Mouse (Mus musculus): ENCODE results near the gene L3mbtl3.

The L3mbtl3 gene

DNA sequence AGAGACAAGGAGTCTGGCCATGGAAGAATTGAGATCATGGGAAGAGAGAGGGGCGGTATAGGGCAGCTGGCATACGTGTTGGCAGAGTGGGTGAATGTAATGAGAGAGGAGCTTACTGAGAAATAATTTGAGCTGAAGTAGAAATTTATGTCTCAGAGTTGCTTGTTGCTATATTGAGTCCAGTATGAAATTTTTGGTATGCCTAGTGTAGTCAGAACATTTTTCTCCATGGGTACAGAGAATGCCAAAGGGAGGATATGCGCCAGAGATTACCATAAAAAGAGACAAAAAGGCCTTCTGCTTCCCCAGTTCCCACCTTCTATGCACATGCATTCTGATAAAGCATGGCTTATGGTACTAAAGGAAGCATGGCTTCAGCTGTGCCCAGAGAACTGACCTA, 132.6 kb downstream of the L3mbtl3 start:
- no peak for DNase-seq (ENCODE audit: extremely low read depth, low read depth)

DNA sequence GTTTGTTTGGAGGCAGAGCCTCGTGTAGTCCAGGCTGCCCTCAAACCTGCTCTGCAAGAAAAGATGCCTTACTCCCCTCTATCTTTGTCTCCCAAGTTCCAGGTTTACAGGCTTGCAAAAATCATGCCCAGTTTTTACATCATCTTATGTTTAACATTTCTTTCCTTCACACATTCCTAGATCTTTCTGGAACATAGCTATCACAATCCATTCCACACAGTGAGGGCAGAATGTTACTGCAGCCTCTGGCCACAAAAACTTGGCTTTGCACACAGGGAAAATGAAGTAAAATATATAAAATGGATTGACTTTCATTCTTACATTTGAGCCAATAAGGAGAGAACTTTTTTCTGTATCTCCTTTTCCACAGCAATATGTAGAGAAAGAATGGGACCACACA, 136.7 kb downstream of the L3mbtl3 start:
- no peak for DNase-seq (ENCODE audit: extremely low read depth, low read depth)

GRCm38 (mm10) chr10:26238559-26238958, 137.2 kb downstream of the L3mbtl3 start:
- DNase-seq (ENCODE audit: extremely low read depth, low read depth) = no peak

DNA sequence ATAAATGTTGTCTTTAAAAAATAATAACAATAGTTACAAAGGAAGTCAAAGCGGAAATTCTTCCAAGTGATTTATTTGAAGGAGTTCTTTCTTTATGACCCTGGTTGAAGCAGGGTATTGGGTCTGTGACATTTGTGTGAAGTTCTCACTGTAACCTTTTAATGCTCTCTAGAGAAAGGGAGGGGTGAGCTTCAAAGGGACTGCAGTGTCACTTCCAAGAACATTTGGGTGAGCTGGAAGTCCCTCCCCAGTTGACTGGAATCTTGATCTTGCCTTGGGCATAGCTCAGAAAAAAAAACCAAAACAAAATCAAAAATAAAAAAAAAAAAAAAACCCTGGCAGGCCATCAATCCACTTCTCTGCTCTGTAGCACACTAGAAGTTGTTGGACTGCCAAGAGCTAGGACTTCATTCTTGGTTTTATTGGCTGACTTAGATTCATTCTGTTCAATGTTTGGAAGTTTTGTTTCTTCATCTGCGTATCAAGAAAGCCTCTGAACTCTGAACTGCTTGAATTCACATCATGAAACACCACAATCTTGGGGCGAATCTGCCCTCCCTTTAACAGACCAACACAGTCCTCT, 143.6 kb downstream of the L3mbtl3 start:
- no peak for DNase-seq (ENCODE audit: extremely low read depth, low read depth)

GRCm38 (mm10) chr10:26229488-26229887, 146.3 kb downstream of the L3mbtl3 start, which contains the start of gene Samd3:
TSS of gene Samd3 (plus strand) at chr10:26229707.
- no peak for DNase-seq (ENCODE audit: extremely low read depth, low read depth)

DNA sequence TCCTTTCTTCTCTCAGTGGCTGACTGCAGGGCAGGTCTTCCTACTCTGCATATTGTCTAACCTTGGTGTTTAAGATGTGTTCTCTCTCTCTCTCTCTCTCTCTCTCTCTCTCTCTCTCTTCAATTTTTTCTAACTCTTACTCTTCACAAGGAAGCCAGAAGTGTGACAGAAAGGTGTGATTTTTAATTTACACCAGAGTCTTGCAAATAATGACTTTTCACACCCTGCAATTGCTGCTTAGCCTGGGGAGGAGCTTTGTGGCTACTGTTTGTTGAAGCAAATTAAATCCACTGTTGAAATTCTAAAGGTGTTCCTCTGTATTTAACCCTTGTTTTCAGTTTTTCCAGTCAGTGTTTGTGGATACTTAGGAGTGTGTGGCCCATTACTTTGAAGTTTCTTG, 147.6 kb downstream of the L3mbtl3 start:
- DNase-seq (ENCODE audit: extremely low read depth, low read depth) = no peak

GRCm38 (mm10) chr10:26226734-26227133, 149.0 kb downstream of the L3mbtl3 start:
- no peak for DNase-seq (ENCODE audit: extremely low read depth, low read depth)

GRCm38 (mm10) chr10:26226241-26226640, 149.5 kb downstream of the L3mbtl3 start:
- DNase-seq (ENCODE audit: extremely low read depth, low read depth) = no peak
